Mouse (Mus musculus) liver, postnatal 0 days (tissue): Measurements from ENCODE around the gene Camp.

Source experiments
- CTCF ChIP-seq: sonication (generic); IDR thresholded peaks from 2 replicates; pipeline ENCODE4 v1.5.1; 2016; ENCODE audit warnings: antibody characterized with exemption, low read depth
- EP300 ChIP-seq: IDR thresholded peaks from 2 replicates; pipeline ENCODE4 v1.6.1; 2016; ENCODE audit warnings: antibody characterized with exemption, low read depth, mild to moderate bottlenecking

GRCm38 (mm10) chr9:109832391-109833087, 16.9 kb downstream of the Camp start, which contains the start of gene Nme6:
- peak; percentile 80 for TF ChIP-seq CTCF
- TF ChIP-seq EP300: 0 out of 2 replicates have a peak, but pooled peaks have one; percentile 6
